Mouse (Mus musculus): Measurements from ENCODE around the gene Nudt4. TPM values are rescaled to one million over a fixed set of nuclear protein-coding genes. Genes with fewer than 3 reads are reported as not detected.

The Nudt4 gene
- polyA plus RNA-seq, 1 experiment from 2014 or later: 69.0 TPM

GRCm38 (mm10) chr10:95535399-95536221 is 28.3 kb downstream of the Nudt4 start:
- Histone ChIP-seq H3K27ac (ENCODE audit: low read length) (no peak overlapping the region), H3K4me2 (ENCODE audit: low read length) (no peak overlapping the region), H3K9me3 (ENCODE audit: control insufficient read depth, low read length) (no peaks in the 10 kb centered on the region), H3K36me3 (ENCODE audit: control insufficient read depth, insufficient read depth) (no peaks in the 10 kb centered on the region), H3K4me1 (replicated peaks; ENCODE audit: control insufficient read depth, insufficient read depth, low read length) (0 out of 2 replicates have a peak, but pooled peaks cover 3% of the 10 kb centered on the region), H3K9ac (replicated peaks; ENCODE audit: low read depth, low read length) (no peak overlapping the region), H3K27me3 (replicated peaks; ENCODE audit: control insufficient read depth, insufficient read depth, low read length) (no peaks in the 10 kb centered on the region), H3K4me3 (replicated peaks; ENCODE audit: low read length) (no peak overlapping the region)
- WGBS: 82% methylated on average over 7 of the region's 8 CpGs
- no peak for ATAC-seq

DNA sequence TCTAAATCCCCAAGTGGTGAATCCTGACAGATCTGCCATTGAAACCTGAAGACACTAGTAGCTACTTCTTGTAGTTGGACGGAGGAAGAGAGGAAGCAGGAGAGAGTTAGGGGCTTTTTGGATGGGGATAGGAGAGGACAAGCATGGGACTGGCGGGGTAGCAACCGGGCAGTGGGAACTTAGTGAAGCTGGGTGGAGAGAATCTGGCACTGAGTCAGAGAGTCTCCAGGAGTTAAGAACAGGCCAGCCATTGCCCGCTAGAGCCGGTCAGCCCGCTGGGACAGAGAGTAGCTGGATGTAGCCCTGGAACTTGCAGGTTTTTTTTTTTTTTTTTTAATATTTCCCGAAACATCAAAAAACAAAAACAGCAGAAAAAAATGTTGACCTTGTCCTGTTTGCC is 30.6 kb downstream of the Nudt4 start:
- Histone ChIP-seq H3K4me1 (replicated peaks; ENCODE audit: control insufficient read depth, insufficient read depth, low read length) (peaks cover 12% of the 10 kb centered on the region), H3K4me3 (replicated peaks; ENCODE audit: low read length) (no peak overlapping the region), H3K27ac (ENCODE audit: low read length) (no peak overlapping the region), H3K9me3 (ENCODE audit: control insufficient read depth, low read length) (no peaks in the 10 kb centered on the region), H3K9ac (replicated peaks; ENCODE audit: low read depth, low read length) (no peak overlapping the region), H3K4me2 (ENCODE audit: low read length) (no peak overlapping the region), H3K27me3 (replicated peaks; ENCODE audit: control insufficient read depth, insufficient read depth, low read length) (no peaks in the 10 kb centered on the region), H3K36me3 (ENCODE audit: control insufficient read depth, insufficient read depth) (no peaks in the 10 kb centered on the region)
- no peak for ATAC-seq
- 87% methylated on average over 7 of the region's 7 CpGs for WGBS

DNA sequence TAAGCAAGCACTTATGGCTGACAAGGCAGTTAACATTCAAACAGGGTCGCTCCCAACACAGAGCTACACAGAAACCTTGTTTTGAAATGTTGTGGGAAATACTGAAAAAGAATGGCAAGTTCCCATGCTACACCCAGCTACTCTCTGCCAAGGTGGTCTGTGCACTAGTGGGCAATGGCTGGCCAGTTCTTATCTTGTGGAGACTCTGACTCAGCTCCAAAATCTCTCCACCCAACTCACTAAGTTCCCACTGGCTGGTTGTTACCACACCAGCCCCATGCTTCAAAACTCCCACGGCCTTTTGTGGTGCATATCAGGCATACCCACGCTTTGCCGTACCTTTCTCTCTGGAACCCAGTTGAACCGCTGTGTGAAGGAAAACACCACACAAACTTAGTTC is 31.0 kb downstream of the Nudt4 start:
- WGBS: 93% methylated on average over 5 of the region's 5 CpGs
- H3K27me3 ChIP-seq (replicated peaks; ENCODE audit: control insufficient read depth, insufficient read depth, low read length): no peaks in the 10 kb centered on the region
- H3K4me3 ChIP-seq (replicated peaks; ENCODE audit: low read length): no peak overlapping the region
- peaks cover 12% of the 10 kb centered on the region for H3K4me1 ChIP-seq (replicated peaks; ENCODE audit: control insufficient read depth, insufficient read depth, low read length)
- H3K27ac ChIP-seq (ENCODE audit: low read length): no peak overlapping the region
- no peaks in the 10 kb centered on the region for H3K36me3 ChIP-seq (ENCODE audit: control insufficient read depth, insufficient read depth)
- H3K9me3 ChIP-seq (ENCODE audit: control insufficient read depth, low read length): no peaks in the 10 kb centered on the region
- no peak overlapping the region for H3K4me2 ChIP-seq (ENCODE audit: low read length)
- H3K9ac ChIP-seq (replicated peaks; ENCODE audit: low read depth, low read length): no peak overlapping the region
- no peak for ATAC-seq

DNA sequence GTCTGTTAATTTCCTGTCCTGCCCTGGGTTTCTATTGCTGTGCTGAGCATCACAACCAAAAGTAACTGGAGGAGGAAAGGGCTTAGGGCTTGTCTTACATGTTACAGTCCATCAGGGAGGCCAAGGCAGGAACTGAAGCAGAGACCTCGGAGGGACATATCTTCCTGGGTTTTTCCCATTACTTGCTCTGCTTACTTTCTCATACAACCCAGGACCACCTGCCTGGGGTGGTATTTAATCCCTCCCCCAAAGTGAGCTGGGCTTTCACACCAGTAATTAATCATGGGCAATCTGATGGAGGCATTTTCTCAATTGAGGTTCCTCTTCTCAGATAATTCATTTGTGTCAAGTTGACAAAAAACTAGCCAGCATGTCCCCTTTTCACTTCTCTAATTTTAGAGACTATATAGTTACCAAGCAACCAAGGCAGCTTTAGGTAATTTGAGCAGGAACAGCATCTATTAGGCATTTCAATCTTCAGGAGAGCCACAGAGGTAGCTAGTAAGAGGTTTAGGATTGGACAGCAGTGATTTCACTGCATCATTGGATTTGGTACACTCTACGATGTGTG is 33.3 kb downstream of the Nudt4 start:
- Histone ChIP-seq H3K9me3 (ENCODE audit: control insufficient read depth, low read length) (no peaks in the 10 kb centered on the region), H3K4me1 (replicated peaks; ENCODE audit: control insufficient read depth, insufficient read depth, low read length) (peaks cover 12% of the 10 kb centered on the region), H3K9ac (replicated peaks; ENCODE audit: low read depth, low read length) (no peak overlapping the region), H3K4me3 (replicated peaks; ENCODE audit: low read length) (no peak overlapping the region), H3K27me3 (replicated peaks; ENCODE audit: control insufficient read depth, insufficient read depth, low read length) (no peaks in the 10 kb centered on the region), H3K36me3 (ENCODE audit: control insufficient read depth, insufficient read depth) (no peaks in the 10 kb centered on the region), H3K27ac (ENCODE audit: low read length) (no peak overlapping the region), H3K4me2 (ENCODE audit: low read length) (no peak overlapping the region)
- 42% methylated on average over 2 of the region's 2 CpGs for WGBS
- ATAC-seq: no peak

GRCm38 (mm10) chr10:95526495-95527122 is 37.3 kb downstream of the Nudt4 start:
- H3K4me3 ChIP-seq (replicated peaks; ENCODE audit: low read length): no peak overlapping the region
- H3K4me2 ChIP-seq (ENCODE audit: low read length): no peak overlapping the region
- H3K9ac ChIP-seq (replicated peaks; ENCODE audit: low read depth, low read length): no peak overlapping the region
- no peak overlapping the region for H3K27ac ChIP-seq (ENCODE audit: low read length)
- no peaks in the 10 kb centered on the region for H3K9me3 ChIP-seq (ENCODE audit: control insufficient read depth, low read length)
- 55% methylated on average over 5 of the region's 5 CpGs for WGBS
- H3K4me1 ChIP-seq (replicated peaks; ENCODE audit: control insufficient read depth, insufficient read depth, low read length): peaks cover 12% of the 10 kb centered on the region
- no peaks in the 10 kb centered on the region for H3K27me3 ChIP-seq (replicated peaks; ENCODE audit: control insufficient read depth, insufficient read depth, low read length)
- no peaks in the 10 kb centered on the region for H3K36me3 ChIP-seq (ENCODE audit: control insufficient read depth, insufficient read depth)
- no peak for ATAC-seq

DNA sequence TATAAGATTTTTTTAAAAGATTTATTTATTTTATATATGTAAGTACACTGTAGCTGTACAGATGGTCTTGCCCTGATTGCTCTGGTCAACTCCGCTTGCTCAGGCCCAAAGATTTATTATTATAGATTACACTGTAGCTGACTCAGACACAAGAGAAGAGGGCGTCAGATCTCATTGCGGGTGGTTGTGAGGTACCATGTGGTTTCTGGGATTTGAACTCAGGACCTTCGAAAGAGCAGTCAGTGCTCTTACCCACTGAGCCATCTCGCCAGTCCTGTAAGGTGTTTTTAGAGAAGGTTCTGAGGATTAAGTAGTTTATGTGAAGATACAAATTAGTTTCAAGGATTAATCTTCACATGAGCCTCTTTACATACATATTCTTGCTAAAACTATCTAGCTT is 38.1 kb downstream of the Nudt4 start:
- Histone ChIP-seq H3K9ac (replicated peaks; ENCODE audit: low read depth, low read length) (no peak overlapping the region), H3K4me3 (replicated peaks; ENCODE audit: low read length) (no peak overlapping the region), H3K4me2 (ENCODE audit: low read length) (no peak overlapping the region), H3K27me3 (replicated peaks; ENCODE audit: control insufficient read depth, insufficient read depth, low read length) (no peaks in the 10 kb centered on the region), H3K9me3 (ENCODE audit: control insufficient read depth, low read length) (no peaks in the 10 kb centered on the region), H3K27ac (ENCODE audit: low read length) (no peak overlapping the region), H3K4me1 (replicated peaks; ENCODE audit: control insufficient read depth, insufficient read depth, low read length) (peaks cover 12% of the 10 kb centered on the region), H3K36me3 (ENCODE audit: control insufficient read depth, insufficient read depth) (no peaks in the 10 kb centered on the region)
- no peak for ATAC-seq
- whole genome bisulfite sequencing: 92% methylated on average over 5 of the region's 5 CpGs

DNA sequence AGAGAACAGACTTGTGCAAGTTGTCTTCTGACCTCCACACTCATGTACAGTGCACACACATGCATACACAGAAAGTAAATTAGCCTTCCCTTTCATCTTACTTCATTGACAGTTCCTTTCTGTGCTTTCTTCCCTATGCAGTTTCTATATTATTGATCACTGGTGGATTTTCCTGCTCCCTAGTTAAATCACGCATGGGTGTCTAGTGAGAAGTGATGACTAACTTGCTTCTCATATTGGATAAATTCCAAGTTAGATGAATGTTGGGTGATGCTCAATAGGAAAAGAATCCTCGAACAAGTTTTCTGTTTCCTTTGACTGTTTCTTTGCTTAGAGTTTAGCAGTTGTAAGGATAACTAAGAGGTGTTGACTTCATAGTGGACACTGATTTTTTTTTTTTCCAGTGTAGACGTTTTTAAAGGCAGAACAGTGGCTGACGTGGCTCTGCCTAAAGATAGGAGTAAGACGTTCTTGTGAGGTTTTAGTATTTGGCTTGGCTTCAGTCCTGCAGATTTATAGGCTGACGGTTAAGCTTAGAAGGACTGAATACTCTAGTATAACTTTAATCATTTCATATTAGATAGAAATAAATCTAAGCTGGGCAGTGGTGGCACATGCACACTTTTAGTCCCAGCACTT is 38.8 kb downstream of the Nudt4 start:
- peaks cover 6% of the 10 kb centered on the region for H3K4me1 ChIP-seq (replicated peaks; ENCODE audit: control insufficient read depth, insufficient read depth, low read length)
- no peaks in the 10 kb centered on the region for H3K36me3 ChIP-seq (ENCODE audit: control insufficient read depth, insufficient read depth)
- no peak overlapping the region for H3K27ac ChIP-seq (ENCODE audit: low read length)
- no peak for ATAC-seq
- no peak overlapping the region for H3K4me2 ChIP-seq (ENCODE audit: low read length)
- H3K4me3 ChIP-seq (replicated peaks; ENCODE audit: low read length): no peak overlapping the region
- no peaks in the 10 kb centered on the region for H3K27me3 ChIP-seq (replicated peaks; ENCODE audit: control insufficient read depth, insufficient read depth, low read length)
- 82% methylated on average over 6 of the region's 6 CpGs for WGBS
- H3K9ac ChIP-seq (replicated peaks; ENCODE audit: low read depth, low read length): no peak overlapping the region
- H3K9me3 ChIP-seq (ENCODE audit: control insufficient read depth, low read length): no peaks in the 10 kb centered on the region

DNA sequence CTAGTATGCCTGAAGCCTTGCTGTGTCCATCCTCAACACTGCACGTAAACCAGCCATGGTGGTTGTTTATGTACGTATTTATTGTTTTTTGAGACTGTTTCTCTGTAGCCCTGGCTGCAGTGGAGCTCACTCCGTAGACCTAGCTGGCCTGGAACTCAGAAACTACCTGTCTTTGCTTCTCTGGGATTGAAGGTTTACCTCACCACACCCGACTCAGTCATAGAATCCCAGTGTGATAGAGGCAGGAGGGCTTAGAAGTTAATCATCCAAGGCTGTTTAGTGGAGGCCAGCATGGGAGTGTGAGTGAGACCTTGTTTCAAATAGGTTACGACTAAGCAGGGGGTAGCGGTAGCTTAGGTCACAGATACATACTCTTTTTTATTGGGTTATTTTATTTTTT is 46.3 kb downstream of the Nudt4 start:
- no peak overlapping the region for H3K27ac ChIP-seq (ENCODE audit: low read length)
- H3K36me3 ChIP-seq (ENCODE audit: control insufficient read depth, insufficient read depth): no peaks in the 10 kb centered on the region
- no peak overlapping the region for H3K4me3 ChIP-seq (replicated peaks; ENCODE audit: low read length)
- no peak for ATAC-seq
- WGBS: 93% methylated on average over 6 of the region's 6 CpGs
- H3K4me2 ChIP-seq (ENCODE audit: low read length): no peak overlapping the region
- H3K9me3 ChIP-seq (ENCODE audit: control insufficient read depth, low read length): no peaks in the 10 kb centered on the region
- no peak overlapping the region for H3K9ac ChIP-seq (replicated peaks; ENCODE audit: low read depth, low read length)
- H3K4me1 ChIP-seq (replicated peaks; ENCODE audit: control insufficient read depth, insufficient read depth, low read length): peaks cover 11% of the 10 kb centered on the region
- no peaks in the 10 kb centered on the region for H3K27me3 ChIP-seq (replicated peaks; ENCODE audit: control insufficient read depth, insufficient read depth, low read length)

- Histone ChIP-seq H3K9ac (replicated peaks; ENCODE audit: low read depth, low read length) (peak overlapping the region; percentile 91), H3K9me3 (ENCODE audit: control insufficient read depth, low read length) (no peaks in the 10 kb centered on the region), H3K27ac (ENCODE audit: low read length) (peak overlapping the region; percentile 94), H3K27me3 (replicated peaks; ENCODE audit: control insufficient read depth, insufficient read depth, low read length) (no peaks in the 10 kb centered on the region), H3K36me3 (ENCODE audit: control insufficient read depth, insufficient read depth) (no peaks in the 10 kb centered on the region), H3K4me1 (replicated peaks; ENCODE audit: control insufficient read depth, insufficient read depth, low read length) (peaks cover 11% of the 10 kb centered on the region), H3K4me2 (ENCODE audit: low read length) (peak overlapping the region; percentile 82), H3K4me3 (replicated peaks; ENCODE audit: low read length) (peak overlapping the region; percentile 83)
- ATAC-seq: peak; percentile 60
- WGBS: 0% methylated on average over 54 of the region's 80 CpGs
These were observed 48.5 kb downstream of the Nudt4 start for GRCm38 (mm10) chr10:95515293-95515931.
